Mouse (Mus musculus): ENCODE results near the gene Fiz1. TPM values are rescaled to one million over a fixed set of nuclear protein-coding genes. Genes with fewer than 3 reads are reported as not detected.

The Fiz1 gene
- 58.3 to 66.2 TPM (median 62.1 TPM) in 4 replicates for total RNA-seq (2023)

GRCm38 (mm10) chr7:5014251-5015117, at the start of gene Fiz1, which contains the start of gene Zfp524:
Gene Fiz1, minus strand, starts transcription at chr7:5014697.
Gene Zfp524, plus strand, starts transcription at chr7:5014415.

DNA sequence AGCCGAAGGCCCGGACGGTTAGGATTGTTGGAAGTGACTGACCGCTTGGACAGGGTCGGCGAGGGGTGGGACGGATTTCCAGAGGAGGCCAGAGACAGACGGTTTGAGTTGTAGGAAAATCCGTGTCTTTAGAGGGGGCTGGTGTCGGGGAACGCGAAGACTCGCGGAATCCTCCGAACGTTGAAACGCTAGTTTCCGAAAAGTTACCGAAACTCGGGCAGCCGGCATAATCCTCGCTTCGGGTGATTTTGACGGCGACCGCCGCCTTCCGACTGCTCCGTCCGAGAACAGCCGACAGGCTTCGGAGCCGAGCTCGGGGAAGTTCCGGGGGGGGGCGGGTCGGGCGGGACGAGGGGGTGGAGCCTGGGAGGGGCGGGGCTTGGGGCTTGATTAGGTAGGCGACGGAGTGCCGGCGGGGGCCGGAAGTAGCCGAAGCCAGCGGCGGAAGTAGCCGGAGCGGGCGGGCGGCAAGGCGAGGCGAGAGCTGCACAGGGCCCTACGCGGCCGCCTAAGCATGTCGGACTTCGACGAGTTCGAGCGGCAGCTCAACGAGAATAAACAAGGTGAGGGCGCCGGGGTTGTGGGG, 47.4 kb upstream of the Fiz1 start, which contains the start of gene U2af2:
Gene U2af2, plus strand, starts transcription at position 370 of the 586 bp plus-strand sequence.

GRCm38 (mm10) chr7:5051193-5052192, 37.0 kb upstream of the Fiz1 start, which contains the start of gene Zfp580:
Gene Zfp580, plus strand, starts transcription at chr7:5051538.

DNA sequence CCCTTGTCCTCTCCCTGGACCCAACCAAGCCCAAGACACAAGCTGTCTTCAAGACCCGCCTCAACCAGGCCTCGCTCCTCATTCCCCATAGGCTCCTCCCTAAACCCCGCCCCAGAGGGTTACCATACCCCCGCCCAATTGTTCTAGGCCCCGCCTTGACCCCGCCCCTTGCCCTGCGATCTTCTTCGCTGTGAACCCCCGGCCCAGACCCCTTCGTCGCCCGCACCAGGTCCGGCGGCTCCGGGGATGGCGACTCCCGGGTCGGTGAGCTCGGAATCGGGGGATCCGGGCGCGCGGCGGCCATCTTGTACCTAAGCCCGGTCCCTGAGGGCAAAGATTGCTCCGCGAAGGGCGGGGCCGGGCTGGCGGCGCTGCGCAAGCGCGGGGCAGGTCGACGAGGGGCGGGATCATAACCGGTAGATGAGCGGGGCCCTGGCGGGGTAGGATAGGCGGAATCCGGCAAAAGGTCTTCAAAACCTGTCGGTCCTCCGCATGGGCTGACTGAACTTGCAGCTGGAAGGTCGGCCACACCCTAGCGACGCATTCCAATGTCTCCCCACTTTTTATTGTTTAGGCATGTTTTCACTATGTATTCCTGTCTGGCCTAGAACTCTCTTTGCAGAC, 23.7 kb upstream of the Fiz1 start, which contains the start of gene Zfp784:
Gene Zfp784, minus strand, starts transcription at position 338 of the 624 bp plus-strand sequence.

GRCm38 (mm10) chr7:5033818-5034217, 19.3 kb upstream of the Fiz1 start, which contains the start of gene 4632433K11Rik:
Gene 4632433K11Rik, plus strand, starts transcription at chr7:5034118.

GRCm38 (mm10) chr7:5020000-5020681, 5.6 kb upstream of the Fiz1 start, which contains the start of the genes Zfp865 and Ccdc106:
Gene Zfp865, plus strand, starts transcription at chr7:5020376.
Gene Ccdc106, plus strand, starts transcription at chr7:5020553.

DNA sequence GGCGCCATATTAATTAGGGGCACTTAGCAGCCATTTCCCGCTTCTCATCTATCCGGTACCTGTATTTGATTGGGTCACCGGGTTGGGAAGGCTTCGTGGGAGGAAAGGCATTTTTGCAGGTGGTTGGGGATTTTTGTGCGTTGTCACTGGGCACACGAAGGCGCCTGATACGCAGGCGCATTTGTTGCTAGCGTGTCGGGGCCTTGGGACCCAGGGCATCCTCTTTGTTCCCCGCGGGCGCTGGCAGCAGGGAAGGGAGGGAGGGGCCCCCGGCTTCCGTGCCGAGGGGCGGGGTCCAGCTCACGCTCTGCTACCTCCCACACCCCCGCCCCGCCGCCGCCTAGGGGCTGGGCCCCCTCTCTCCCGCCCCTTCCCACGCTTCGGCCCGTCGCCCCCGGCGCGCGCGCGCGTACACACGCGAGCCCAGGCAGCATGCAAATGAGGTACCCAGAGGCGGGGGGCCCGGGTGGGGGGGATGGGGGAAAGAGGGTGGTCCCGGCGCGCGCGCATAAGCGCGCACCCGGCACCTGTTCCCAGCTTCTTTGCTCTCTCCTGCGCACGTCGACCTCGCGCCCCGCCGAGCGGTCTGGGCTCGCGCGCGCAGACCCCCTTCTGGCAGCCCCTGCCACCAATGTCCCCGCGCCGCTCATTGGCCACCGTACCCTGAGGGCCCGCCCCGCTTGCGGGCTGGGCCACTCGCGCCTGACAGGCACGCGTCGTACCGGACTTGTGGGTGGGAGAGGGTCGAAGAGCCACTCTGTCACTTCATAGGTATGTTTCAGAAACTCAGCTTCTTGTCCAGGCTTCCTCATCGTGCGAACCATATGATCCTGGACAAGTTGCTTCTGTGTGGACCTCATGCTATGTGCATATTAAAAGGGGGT, 863 bp upstream of the Fiz1 start, which contains the start of gene Gm44973:
Gene Gm44973, plus strand, starts transcription at position 379 of the 884 bp plus-strand sequence.

DNA sequence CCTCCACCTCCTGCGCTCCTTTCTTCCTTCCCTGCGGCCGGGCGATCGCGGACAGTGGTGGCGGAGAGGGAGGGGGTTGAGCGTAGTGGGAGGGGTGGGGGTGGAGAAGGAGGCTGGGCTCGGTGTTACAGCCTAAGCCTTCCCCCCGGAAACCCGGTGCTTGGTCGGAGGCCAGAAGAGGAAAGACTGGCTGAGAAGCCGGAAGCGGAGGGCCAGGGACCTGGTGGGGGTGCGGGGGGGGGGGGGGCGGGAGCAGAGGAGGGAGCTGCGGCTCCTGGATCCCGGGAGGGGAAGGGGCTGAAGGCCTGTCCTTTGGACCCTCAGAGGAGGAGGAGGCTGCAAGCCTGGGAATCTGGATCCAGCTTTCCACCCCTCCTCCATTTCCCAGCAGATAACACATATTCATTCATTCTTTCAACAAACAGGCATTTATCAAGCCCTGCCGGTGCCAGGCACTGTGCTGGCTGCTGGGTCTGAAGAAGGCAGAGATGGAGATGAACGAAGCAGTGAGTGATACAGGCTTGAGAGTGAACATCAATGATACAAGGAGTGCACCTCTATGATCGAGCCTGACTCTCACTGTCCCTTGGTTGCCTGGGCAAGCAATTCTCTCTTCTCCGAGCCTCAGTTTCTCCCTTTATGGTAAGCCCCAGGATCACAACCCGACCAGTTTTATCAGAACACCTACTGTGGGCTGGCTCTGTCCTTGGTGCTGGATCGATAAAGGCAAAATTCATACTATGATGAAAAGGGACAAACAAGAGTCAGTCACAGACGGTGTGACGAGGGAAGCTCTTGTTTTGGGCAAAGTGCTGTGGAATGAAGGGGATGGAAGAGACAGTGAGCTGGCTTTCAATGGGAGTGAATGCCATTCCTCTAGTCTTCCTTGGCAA, 18.2 kb downstream of the Fiz1 start, which contains the start of gene Zfp579:
Gene Zfp579, minus strand, starts transcription at position 156 of the 893 bp plus-strand sequence.

GRCm38 (mm10) chr7:4971068-4971467, 43.4 kb downstream of the Fiz1 start, which contains the start of gene Sbk3:
Gene Sbk3, minus strand, starts transcription at chr7:4971168.

GRCm38 (mm10) chr7:4964272-4964671, 50.2 kb downstream of the Fiz1 start, which contains the start of gene Sbk2:
Gene Sbk2, minus strand, starts transcription at chr7:4964406.

Other genes with a start within 250 kb of the Fiz1 start
- gene Fam71e2, start 243.4 kb downstream of the Fiz1 start, total RNA-seq (2023), result not detected in 4 replicates
- not detected in 4 replicates for gene Il11, start 231.8 kb downstream of the Fiz1 start, total RNA-seq (2023)
- gene Tmem190, start 231.8 kb downstream of the Fiz1 start, total RNA-seq (2023), result not detected in 4 replicates
- 1.8 to 2.7 TPM (median 2.4 TPM) in 4 replicates for gene Tmem238, start 225.0 kb downstream of the Fiz1 start, total RNA-seq (2023)
- 1,788 to 1,881 TPM (median 1,825 TPM) in 4 replicates for gene Rpl28, start 221.8 kb downstream of the Fiz1 start, total RNA-seq (2023)
- 157 to 176 TPM (median 162 TPM) in 4 replicates for gene Ube2s, start 202.1 kb downstream of the Fiz1 start, total RNA-seq (2023)
- 0.49 to 2.8 TPM (median 1.1 TPM) in 4 replicates for gene Shisa7, start 170.0 kb downstream of the Fiz1 start, total RNA-seq (2023)
- gene Isoc2b, start 144.4 kb downstream of the Fiz1 start, total RNA-seq (2023), result 4.3 to 9.7 TPM (median 6.8 TPM) in 4 replicates
- gene Isoc2a, start 137.5 kb downstream of the Fiz1 start, total RNA-seq (2023), result 9.9 to 14.2 TPM (median 11.8 TPM) in 4 replicates
- not detected in 4 replicates for gene Gm36210, start 108.2 kb downstream of the Fiz1 start, total RNA-seq (2023)
- gene Zfp628, start 99.5 kb downstream of the Fiz1 start, total RNA-seq (2023), result 36.3 to 42.6 TPM (median 37.9 TPM) in 4 replicates
- gene Nat14, start 92.7 kb downstream of the Fiz1 start, total RNA-seq (2023), result 9.0 to 12.9 TPM (median 10.2 TPM) in 4 replicates
- 0.21 to 0.63 TPM (median 0.42 TPM) in 4 replicates for gene Ssc5d, start 88.9 kb downstream of the Fiz1 start, total RNA-seq (2023)
- 0.51 to 1.9 TPM (median 0.61 TPM) in 3 of 4 replicates, not detected in the other for gene Sbk2, start 50.3 kb downstream of the Fiz1 start, total RNA-seq (2023)
- gene Sbk3, start 43.5 kb downstream of the Fiz1 start, total RNA-seq (2023), result not detected in 4 replicates
- gene Zfp579, start 18.5 kb downstream of the Fiz1 start, total RNA-seq (2023), result 15.7 to 19.2 TPM (median 16.5 TPM) in 4 replicates
- gene Zfp524, start 282 bp downstream of the Fiz1 start, total RNA-seq (2023), result 7.0 to 8.3 TPM (median 7.6 TPM) in 4 replicates
- not detected in 4 replicates for gene Gm44973, start 799 bp upstream of the Fiz1 start, total RNA-seq (2023)
- 48.6 to 50.4 TPM (median 49.4 TPM) in 4 replicates for gene Zfp865, start 5.7 kb upstream of the Fiz1 start, total RNA-seq (2023)
- gene Ccdc106, start 5.9 kb upstream of the Fiz1 start, total RNA-seq (2023), result not detected in 4 replicates
- not detected in 4 replicates for gene 4632433K11Rik, start 19.4 kb upstream of the Fiz1 start, total RNA-seq (2023)
- 7.6 to 8.5 TPM (median 8.3 TPM) in 4 replicates for gene Zfp784, start 23.7 kb upstream of the Fiz1 start, total RNA-seq (2023)
- gene Zfp580, start 36.8 kb upstream of the Fiz1 start, total RNA-seq (2023), result 2.5 to 3.6 TPM (median 3.3 TPM) in 4 replicates
- 540 to 584 TPM (median 566 TPM) in 4 replicates for gene U2af2, start 47.4 kb upstream of the Fiz1 start, total RNA-seq (2023)
- 197 to 224 TPM (median 210 TPM) in 4 replicates for gene Epn1, start 65.5 kb upstream of the Fiz1 start, total RNA-seq (2023)
- gene Rfpl4, start 102.3 kb upstream of the Fiz1 start, total RNA-seq (2023), result not detected in 4 replicates
- 0.56 to 1.6 TPM (median 1.2 TPM) in 3 of 4 replicates, not detected in the other for gene Rasl2-9, start 111.3 kb upstream of the Fiz1 start, total RNA-seq (2023)
- gene Vmn1r55, start 135.0 kb upstream of the Fiz1 start, total RNA-seq (2023), result not detected in 4 replicates
- gene Vmn1r56, start 182.1 kb upstream of the Fiz1 start, total RNA-seq (2023), result not detected in 4 replicates
- gene Vmn1r57, start 203.8 kb upstream of the Fiz1 start, total RNA-seq (2023), result not detected in 4 replicates

All from B cell, adult 62 days (primary cell).